Mouse (Mus musculus) lung, postnatal 0 days (tissue): ENCODE results near the gene Mpv17. TPM values are rescaled to one million over a fixed set of nuclear protein-coding genes. Genes with fewer than 3 reads are reported as not detected.

Source experiments
- ATAC-seq: fragments of 200-750 bp; cut with Nextera tagmentation; 2 replicates; pipeline ENCODE4 v1.8.0; 2017; ENCODE audit warnings: moderate library complexity
- DNase-seq: peaks from one replicate; pipeline ENCODE4 v3.0.0-alpha.2; 2016; ENCODE audit warnings: low spot score
- H3K27ac ChIP-seq: fragments of 300-500 bp; sonication (generic); 2 replicates; pipeline ENCODE4 v1.5.1; 2014; ENCODE audit warnings: antibody characterized with exemption, mild to moderate bottlenecking, low read length, mixed read lengths
- H3K27me3 ChIP-seq: fragments of 300-500 bp; sonication (generic); replicated peaks from 2 replicates; pipeline ENCODE4 v1.6.1; 2014; ENCODE audit warnings: low read length, mixed read lengths; ENCODE audit not compliant: insufficient read depth
- H3K36me3 ChIP-seq: fragments of 300-500 bp; sonication (generic); 2 replicates; pipeline ENCODE4 v1.6.1; 2014; ENCODE audit warnings: low read length, mixed read lengths; ENCODE audit not compliant: insufficient read depth
- H3K4me1 ChIP-seq: fragments of 300-500 bp; sonication (generic); 2 replicates; pipeline ENCODE4 v1.6.1; 2014; ENCODE audit warnings: antibody characterized with exemption, low read depth, low read length, mixed read lengths; ENCODE audit not compliant: insufficient read depth
- H3K4me2 ChIP-seq: fragments of 300-500 bp; sonication (generic); replicated peaks from 2 replicates; pipeline ENCODE4 v1.6.1; 2014; ENCODE audit warnings: low read depth, mild to moderate bottlenecking, low read length, moderate library complexity, mixed read lengths
- H3K4me3 ChIP-seq: fragments of 300-500 bp; sonication (generic); 2 replicates; pipeline ENCODE4 v1.5.1; 2014; ENCODE audit warnings: low read depth, low read length
- H3K9ac ChIP-seq: fragments of 300-500 bp; sonication (generic); replicated peaks from 2 replicates; pipeline ENCODE4 v1.6.1; 2014; ENCODE audit warnings: low read depth, mild to moderate bottlenecking
- H3K9me3 ChIP-seq: fragments of 300-500 bp; sonication (generic); 2 replicates; pipeline ENCODE4 v1.6.1; 2016; ENCODE audit warnings: low read length, mixed read lengths
- CTCF ChIP-seq: IDR thresholded peaks from 2 replicates; pipeline ENCODE4 v1.5.1; 2016; ENCODE audit warnings: antibody characterized with exemption, mild to moderate bottlenecking
- EP300 ChIP-seq: IDR thresholded peaks from 2 replicates; pipeline ENCODE4 v1.6.1; 2016; ENCODE audit warnings: antibody characterized with exemption, mild to moderate bottlenecking, control low read depth
- WGBS: fragments of 180-500 bp; shearing (Covaris S2); extraction: QIAGEN DNeasy Blood & Tissue Kit; methylation state at CpG from one replicate; pipeline ENCODE4 v1.1.7; 2014; 5-methylcytosine and 5-hydroxymethylcytosine counted together
- polyA plus RNA-seq: library from polyadenylated mRNA; unstranded; fragments of >200 nt; fragmentation: Nextera tagmentation; extraction: Ambion mirVana; gene quantifications from 2 replicates; pipeline ENCODE4 v1.2.1, GENCODE M21; 2015

Mpv17 gene
- polyA plus RNA-seq, 1 experiment from 2014 or later = 38.2 TPM

DNA sequence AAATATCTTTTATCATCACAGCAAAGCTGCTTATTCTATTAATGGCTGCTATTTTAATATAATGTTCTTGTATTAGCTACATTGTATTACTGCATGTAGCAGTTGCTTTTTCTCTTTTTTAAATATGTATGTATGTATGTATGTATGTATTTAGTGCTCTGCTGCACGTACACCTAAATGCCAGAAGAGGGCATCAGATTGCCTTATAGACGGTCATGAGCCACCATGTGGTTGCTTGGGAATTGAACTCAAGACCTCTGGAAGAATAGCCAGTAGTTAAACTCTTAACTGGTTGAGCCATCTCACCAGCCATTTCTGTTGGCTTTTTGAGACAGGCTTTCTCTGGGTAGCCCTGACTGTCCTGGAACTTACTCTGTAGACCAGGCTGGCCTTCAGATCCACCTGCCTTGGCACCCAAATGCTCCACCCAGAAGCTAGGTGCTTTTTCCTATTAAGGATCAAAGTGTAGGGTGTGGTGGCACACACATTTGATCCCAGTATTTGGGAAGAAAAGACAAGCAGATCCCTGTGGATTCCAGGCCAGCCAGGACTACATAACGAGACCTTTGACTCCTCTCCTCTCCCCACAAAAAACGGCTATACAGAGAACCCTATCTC, 34.3 kb upstream of the Mpv17 start:
- H3K9ac ChIP-seq = no peak overlapping the region
- 64% methylated on average over 4 of the region's 4 CpGs for WGBS
- no peaks in the 10 kb centered on the region for H3K4me1 ChIP-seq
- DNase-seq (peak; percentile 36), ATAC-seq (no peak)
- H3K36me3 ChIP-seq = peaks cover 19% of the 10 kb centered on the region; the same call in 1 of the 2 replicates
- H3K27me3 ChIP-seq = no peaks in the 10 kb centered on the region
- no peak overlapping the region for H3K4me3 ChIP-seq
- H3K9me3 ChIP-seq = no peaks in the 10 kb centered on the region
- H3K4me2 ChIP-seq = no peak overlapping the region
- TF ChIP-seq CTCF (peak; percentile 65), EP300 (no peak)
- H3K27ac ChIP-seq = no peak overlapping the region

GRCm38 (mm10) chr5:31183678-31184077, 29.6 kb upstream of the Mpv17 start:
- Histone ChIP-seq H3K36me3 (peaks cover 9% of the 10 kb centered on the region; the same call in 1 of the 2 replicates), H3K4me2 (no peak overlapping the region), H3K9me3 (no peaks in the 10 kb centered on the region), H3K4me3 (no peak overlapping the region), H3K9ac (no peak overlapping the region), H3K27ac (no peak overlapping the region), H3K27me3 (no peaks in the 10 kb centered on the region), H3K4me1 (no peaks in the 10 kb centered on the region)
- no peak for TF ChIP-seq CTCF
- no peak for TF ChIP-seq EP300
- DNase-seq (no peak), ATAC-seq (no peak)
- WGBS = 41% methylated on average over 4 of the region's 4 CpGs

GRCm38 (mm10) chr5:31181183-31181770, 27.2 kb upstream of the Mpv17 start:
- TF ChIP-seq CTCF (no peak), EP300 (no peak)
- no peaks in the 10 kb centered on the region for H3K36me3 ChIP-seq
- ATAC-seq (no peak), DNase-seq (no peak)
- 92% methylated on average over 9 of the region's 9 CpGs for WGBS
- no peaks in the 10 kb centered on the region for H3K27me3 ChIP-seq
- no peak overlapping the region for H3K27ac ChIP-seq
- H3K4me1 ChIP-seq = no peaks in the 10 kb centered on the region
- no peak overlapping the region for H3K4me2 ChIP-seq
- no peak overlapping the region for H3K9ac ChIP-seq
- no peak overlapping the region for H3K4me3 ChIP-seq
- H3K9me3 ChIP-seq = no peaks in the 10 kb centered on the region

GRCm38 (mm10) chr5:31179766-31180630, 25.9 kb upstream of the Mpv17 start, which contains the start of the genes Gm29609 and Gtf3c2:
Gene Gm29609 (minus strand): TSS chr5:31179911.
Gene Gtf3c2 (minus strand): TSS chr5:31180144.
- under 1% methylated on average over 59 of the region's 59 CpGs for WGBS
- Histone ChIP-seq H3K27ac (peak within 1 kb of the TSS; percentile 98), H3K4me1 (no peaks in the 10 kb centered on the region), H3K27me3 (no peaks in the 10 kb centered on the region), H3K9me3 (no peaks in the 10 kb centered on the region), H3K9ac (peak within 1 kb of the TSS; percentile 71), H3K36me3 (no peaks in the 10 kb centered on the region), H3K4me2 (peak within 1 kb of the TSS; percentile 66), H3K4me3 (peak within 1 kb of the TSS; percentile 80)
- ATAC-seq (peak; percentile 98), DNase-seq (peak; percentile 98)
- TF ChIP-seq EP300 = peak; percentile 49
- peak; percentile 31; the same call in 1 of the 2 replicates for TF ChIP-seq CTCF

- peak overlapping the region; percentile 66 for H3K4me2 ChIP-seq
- H3K9ac ChIP-seq = peak overlapping the region; percentile 71
- peak overlapping the region; percentile 98 for H3K27ac ChIP-seq
- DNase-seq = peak; percentile 43
- no peak for TF ChIP-seq EP300
- no peak for TF ChIP-seq CTCF
- H3K4me3 ChIP-seq = peak overlapping the region; percentile 80
- no peaks in the 10 kb centered on the region for H3K9me3 ChIP-seq
- H3K36me3 ChIP-seq = no peaks in the 10 kb centered on the region
- peak; percentile 42 for ATAC-seq
- WGBS = under 1% methylated on average over 25 of the region's 25 CpGs
- H3K4me1 ChIP-seq = no peaks in the 10 kb centered on the region
- H3K27me3 ChIP-seq = no peaks in the 10 kb centered on the region
Observed at GRCm38 (mm10) chr5:31179301-31179765, 25.3 kb upstream of the Mpv17 start.

GRCm38 (mm10) chr5:31168630-31169029, 14.6 kb upstream of the Mpv17 start:
- Histone ChIP-seq H3K27ac (no peak overlapping the region), H3K36me3 (peaks cover 52% of the 10 kb centered on the region), H3K9ac (no peak overlapping the region), H3K4me3 (no peak overlapping the region), H3K4me1 (no peaks in the 10 kb centered on the region), H3K27me3 (no peaks in the 10 kb centered on the region), H3K9me3 (no peaks in the 10 kb centered on the region), H3K4me2 (no peak overlapping the region)
- peak; percentile 87 for ATAC-seq
- TF ChIP-seq EP300 (no peak), CTCF (no peak)
- 58% methylated on average over 4 of the region's 4 CpGs for WGBS
- DNase-seq = peak; percentile 62
